Mouse (Mus musculus) heart, embryonic 12.5 days (tissue): Measurements from ENCODE around the gene Fam214b. TPM values are rescaled to one million over a fixed set of nuclear protein-coding genes. Genes with fewer than 3 reads are reported as not detected.

ENCODE experiments used
- ATAC-seq: fragments of 200-750 bp; cut with Nextera tagmentation; 2 replicates; pipeline ENCODE4 v1.8.0; 2017; ENCODE audit warnings: moderate TSS enrichment, moderate library complexity; ENCODE audit not compliant: insufficient number of reproducible peaks, low FRiP score
- H3K27ac ChIP-seq: fragments of 300-500 bp; sonication (generic); 2 replicates; pipeline ENCODE4 v1.5.1; 2016; ENCODE audit warnings: mild to moderate bottlenecking, moderate library complexity; ENCODE audit not compliant: poor library complexity, severe bottlenecking
- H3K27me3 ChIP-seq: fragments of 300-500 bp; sonication (generic); replicated peaks from 2 replicates; pipeline ENCODE4 v1.6.1; 2016; ENCODE audit warnings: mild to moderate bottlenecking, moderate library complexity
- H3K36me3 ChIP-seq: fragments of 300-500 bp; sonication (generic); 2 replicates; pipeline ENCODE4 v1.6.1; 2016; ENCODE audit warnings: mild to moderate bottlenecking, moderate library complexity
- H3K4me1 ChIP-seq: fragments of 300-500 bp; sonication (generic); replicated peaks from 2 replicates; pipeline ENCODE4 v1.6.1; 2016; ENCODE audit warnings: mild to moderate bottlenecking
- H3K4me2 ChIP-seq: fragments of 300-500 bp; sonication (generic); 2 replicates; pipeline ENCODE4 v1.6.1; 2016; ENCODE audit warnings: mild to moderate bottlenecking, moderate library complexity
- H3K4me3 ChIP-seq: fragments of 300-500 bp; sonication (generic); 2 replicates; pipeline ENCODE4 v1.5.1; 2016; ENCODE audit warnings: mild to moderate bottlenecking
- H3K9ac ChIP-seq: fragments of 300-500 bp; sonication (generic); 2 replicates; pipeline ENCODE4 v1.6.1; 2016; ENCODE audit warnings: mild to moderate bottlenecking, moderate library complexity
- H3K9me3 ChIP-seq: fragments of 300-500 bp; sonication (generic); replicated peaks from 2 replicates; pipeline ENCODE4 v1.6.1; 2016; ENCODE audit warnings: mild to moderate bottlenecking, moderate library complexity
- WGBS: fragments of 180-500 bp; shearing (Covaris S2); methylation state at CpG from one replicate; pipeline ENCODE4 v1.1.7; 2016; 5-methylcytosine and 5-hydroxymethylcytosine counted together
- polyA plus RNA-seq: library from polyadenylated mRNA; unstranded; fragments of >200 nt; fragmentation: Nextera tagmentation; extraction: Ambion mirVana; gene quantifications from 2 replicates; pipeline ENCODE4 v1.2.1, GENCODE M21; 2016

Fam214b gene
- polyA plus RNA-seq = 17.4 and 19.3 TPM in 2 replicates

- Histone ChIP-seq H3K27me3 (no peaks in the 10 kb centered on the region), H3K36me3 (no peaks in the 10 kb centered on the region), H3K27ac (peak within 1 kb of the TSS; percentile 73; the same call in 1 of the 2 replicates), H3K4me1 (peaks cover 36% of the 10 kb centered on the region), H3K4me3 (peak within 1 kb of the TSS; percentile 69), H3K9me3 (no peaks in the 10 kb centered on the region), H3K9ac (peak within 1 kb of the TSS; percentile 67), H3K4me2 (peak within 1 kb of the TSS; percentile 73)
- ATAC-seq = peak; percentile 95
- 1% methylated on average over 33 of the region's 33 CpGs for WGBS
Measured at GRCm38 (mm10) chr4:43045659-43046302, at the start of gene Fam214b. TSS of gene Fam214b (minus strand) at chr4:43046220.

- ATAC-seq = no peak
- Histone ChIP-seq H3K9ac (no peak overlapping the region), H3K27ac (no peak overlapping the region), H3K36me3 (no peaks in the 10 kb centered on the region), H3K4me3 (no peak overlapping the region), H3K4me2 (no peak overlapping the region), H3K9me3 (no peaks in the 10 kb centered on the region), H3K4me1 (peaks cover 11% of the 10 kb centered on the region), H3K27me3 (no peaks in the 10 kb centered on the region)
- 48% methylated on average over 4 of the region's 4 CpGs for WGBS
Measured at GRCm38 (mm10) chr4:43091183-43091582, 45.2 kb upstream of the Fam214b start.

- peaks cover 11% of the 10 kb centered on the region for H3K4me1 ChIP-seq
- 82% methylated on average over 2 of the region's 2 CpGs for WGBS
- H3K4me2 ChIP-seq = no peak overlapping the region
- ATAC-seq = no peak
- no peak overlapping the region for H3K9ac ChIP-seq
- no peak overlapping the region for H3K27ac ChIP-seq
- H3K9me3 ChIP-seq = no peaks in the 10 kb centered on the region
- H3K4me3 ChIP-seq = no peak overlapping the region
- no peaks in the 10 kb centered on the region for H3K36me3 ChIP-seq
- H3K27me3 ChIP-seq = no peaks in the 10 kb centered on the region
Measured at GRCm38 (mm10) chr4:43089950-43090349, 43.9 kb upstream of the Fam214b start.

GRCm38 (mm10) chr4:43082458-43082857 is 36.4 kb upstream of the Fam214b start:
- H3K4me3 ChIP-seq = no peak overlapping the region
- no peaks in the 10 kb centered on the region for H3K36me3 ChIP-seq
- 61% methylated on average over 2 of the region's 2 CpGs for WGBS
- H3K9ac ChIP-seq = no peak overlapping the region
- H3K4me1 ChIP-seq = peaks cover 7% of the 10 kb centered on the region
- no peaks in the 10 kb centered on the region for H3K27me3 ChIP-seq
- no peak for ATAC-seq
- no peak overlapping the region for H3K4me2 ChIP-seq
- no peaks in the 10 kb centered on the region for H3K9me3 ChIP-seq
- H3K27ac ChIP-seq = no peak overlapping the region

GRCm38 (mm10) chr4:43078071-43078718 is 32.2 kb upstream of the Fam214b start:
- WGBS = 63% methylated on average over 7 of the region's 7 CpGs
- no peaks in the 10 kb centered on the region for H3K9me3 ChIP-seq
- no peaks in the 10 kb centered on the region for H3K27me3 ChIP-seq
- no peak overlapping the region for H3K27ac ChIP-seq
- no peaks in the 10 kb centered on the region for H3K36me3 ChIP-seq
- H3K4me3 ChIP-seq = no peak overlapping the region
- 0 out of 2 replicates have a peak, but pooled peaks cover 3% of the 10 kb centered on the region for H3K4me1 ChIP-seq
- no peak overlapping the region for H3K9ac ChIP-seq
- no peak for ATAC-seq
- no peak overlapping the region for H3K4me2 ChIP-seq

GRCm38 (mm10) chr4:43074923-43075322 is 28.9 kb upstream of the Fam214b start:
- no peak for ATAC-seq
- no peaks in the 10 kb centered on the region for H3K36me3 ChIP-seq
- H3K27me3 ChIP-seq = no peaks in the 10 kb centered on the region
- no peak overlapping the region for H3K4me2 ChIP-seq
- 0 out of 2 replicates have a peak, but pooled peaks cover 3% of the 10 kb centered on the region for H3K4me1 ChIP-seq
- H3K4me3 ChIP-seq = no peak overlapping the region
- H3K27ac ChIP-seq = no peak overlapping the region
- no peak overlapping the region for H3K9ac ChIP-seq
- H3K9me3 ChIP-seq = no peaks in the 10 kb centered on the region

GRCm38 (mm10) chr4:43065471-43065870 is 19.5 kb upstream of the Fam214b start:
- no peaks in the 10 kb centered on the region for H3K36me3 ChIP-seq
- 89% methylated on average over 4 of the region's 4 CpGs for WGBS
- no peak overlapping the region for H3K4me2 ChIP-seq
- no peak overlapping the region for H3K9ac ChIP-seq
- peaks cover 13% of the 10 kb centered on the region; the same call in 1 of the 2 replicates for H3K4me1 ChIP-seq
- H3K27ac ChIP-seq = no peak overlapping the region
- H3K27me3 ChIP-seq = no peaks in the 10 kb centered on the region
- no peaks in the 10 kb centered on the region for H3K9me3 ChIP-seq
- H3K4me3 ChIP-seq = no peak overlapping the region
- no peak for ATAC-seq

GRCm38 (mm10) chr4:43060286-43060685 is 14.3 kb upstream of the Fam214b start:
- H3K9me3 ChIP-seq = no peaks in the 10 kb centered on the region
- H3K4me2 ChIP-seq = no peak overlapping the region
- no peak for ATAC-seq
- no peak overlapping the region for H3K9ac ChIP-seq
- no peaks in the 10 kb centered on the region for H3K27me3 ChIP-seq
- no peak overlapping the region for H3K27ac ChIP-seq
- WGBS = 47% methylated on average over 3 of the region's 3 CpGs
- peak overlapping the region; percentile 76 for H3K4me3 ChIP-seq
- no peaks in the 10 kb centered on the region for H3K36me3 ChIP-seq
- peaks cover 15% of the 10 kb centered on the region; the same call in 1 of the 2 replicates for H3K4me1 ChIP-seq

- no peaks in the 10 kb centered on the region for H3K36me3 ChIP-seq
- H3K27ac ChIP-seq = no peak overlapping the region
- H3K9me3 ChIP-seq = no peaks in the 10 kb centered on the region
- ATAC-seq = no peak
- H3K27me3 ChIP-seq = no peaks in the 10 kb centered on the region
- peaks cover 15% of the 10 kb centered on the region; the same call in 1 of the 2 replicates for H3K4me1 ChIP-seq
- H3K9ac ChIP-seq = peak overlapping the region; percentile 81
- 37% methylated on average over 3 of the region's 3 CpGs for WGBS
- peak overlapping the region; percentile 83 for H3K4me2 ChIP-seq
- H3K4me3 ChIP-seq = peak overlapping the region; percentile 76
Measured at GRCm38 (mm10) chr4:43059697-43060096, 13.7 kb upstream of the Fam214b start.

GRCm38 (mm10) chr4:43058753-43059654 is 13.0 kb upstream of the Fam214b start, which contains the start of gene Unc13b:
TSS of gene Unc13b (plus strand) at chr4:43058953.
- Histone ChIP-seq H3K4me2 (peak within 1 kb of the TSS; percentile 83), H3K4me3 (peak within 1 kb of the TSS; percentile 76), H3K36me3 (no peaks in the 10 kb centered on the region), H3K9ac (peak within 1 kb of the TSS; percentile 81), H3K27ac (peak within 1 kb of the TSS; percentile 77), H3K4me1 (peaks cover 15% of the 10 kb centered on the region; the same call in 1 of the 2 replicates), H3K27me3 (no peaks in the 10 kb centered on the region), H3K9me3 (no peaks in the 10 kb centered on the region)
- peak; percentile 97 for ATAC-seq
- under 1% methylated on average over 78 of the region's 90 CpGs for WGBS

- ATAC-seq = no peak
- peak overlapping the region; percentile 76 for H3K4me3 ChIP-seq
- 0 out of 2 replicates have a peak overlapping the region, but pooled peaks have one; percentile 81 for H3K9ac ChIP-seq
- H3K27me3 ChIP-seq = no peaks in the 10 kb centered on the region
- peak overlapping the region; percentile 83 for H3K4me2 ChIP-seq
- H3K9me3 ChIP-seq = no peaks in the 10 kb centered on the region
- 25% methylated on average over 8 of the region's 8 CpGs for WGBS
- H3K4me1 ChIP-seq = peaks cover 15% of the 10 kb centered on the region; the same call in 1 of the 2 replicates
- no peak overlapping the region for H3K27ac ChIP-seq
- H3K36me3 ChIP-seq = no peaks in the 10 kb centered on the region
Measured at GRCm38 (mm10) chr4:43058392-43058752, 12.4 kb upstream of the Fam214b start.
